Mouse (Mus musculus): ENCODE measurements around the gene Prdx6. TPM values are rescaled to one million over a fixed set of nuclear protein-coding genes. Genes with fewer than 3 reads are reported as not detected.
A peak's percentile ranks its signal among the peaks of the same experiment; 100 is the strongest.

Prdx6 gene
- total RNA-seq (2021) = 401 and 414 TPM in 2 replicates
- long read RNA-seq, experiment 1, transcript Prdx6-201 (6 exons, 959 nt) = minor isoform, 10 of 616 reads
- long read RNA-seq, experiment 1, transcript Prdx6-202 (5 exons, 2,387 nt) = major isoform, 570 of 616 reads
- long read RNA-seq, experiment 1, transcript Prdx6-208 (4 exons, 1,294 nt) = minor isoform, 8 of 616 reads
- long read RNA-seq, experiment 1, partial matches to known transcripts = 10 of 616 reads
- long read RNA-seq, experiment 1, other reads (novel, unspliced or antisense) = 17 of 616 reads
- long read RNA-seq, experiment 2, transcript Prdx6-201 (6 exons, 959 nt) = minor isoform, 7 of 512 reads
- long read RNA-seq, experiment 2, transcript Prdx6-202 (5 exons, 2,387 nt) = major isoform, 451 of 512 reads
- long read RNA-seq, experiment 2, transcript Prdx6-208 (4 exons, 1,294 nt) = minor isoform, 9 of 512 reads
- long read RNA-seq, experiment 2, partial matches to known transcripts = 15 of 512 reads
- long read RNA-seq, experiment 2, other reads (novel, unspliced or antisense) = 29 of 512 reads

- DNase-seq = peak; percentile 92
These were observed at the start of gene Prdx6 for GRCm38 (mm10) chr1:161250604-161251416. Prdx6 (minus strand) TSS chr1:161251219.

GRCm38 (mm10) chr1:161288256-161288655, 37.2 kb upstream of the Prdx6 start:
- DNase-seq = no peak

- DNase-seq = peak; percentile 73
These were observed 35.8 kb upstream of the Prdx6 start for GRCm38 (mm10) chr1:161286726-161287310.

GRCm38 (mm10) chr1:161281054-161281688, 30.2 kb upstream of the Prdx6 start:
- no peak for DNase-seq

- DNase-seq = no peak
These were observed 28.4 kb upstream of the Prdx6 start for GRCm38 (mm10) chr1:161279244-161279908.

- no peak for DNase-seq
These were observed 22.5 kb upstream of the Prdx6 start for GRCm38 (mm10) chr1:161273486-161273885.

GRCm38 (mm10) chr1:161271461-161271810, 20.4 kb upstream of the Prdx6 start:
- no peak for DNase-seq

- no peak for DNase-seq
These were observed 19.9 kb upstream of the Prdx6 start for GRCm38 (mm10) chr1:161270776-161271460.

- peak; percentile 37 for DNase-seq
These were observed 18.3 kb upstream of the Prdx6 start for GRCm38 (mm10) chr1:161269346-161269745.

GRCm38 (mm10) chr1:161268884-161269283, 17.9 kb upstream of the Prdx6 start:
- peak; percentile 47 for DNase-seq

- no peak for DNase-seq
These were observed 17.1 kb upstream of the Prdx6 start for GRCm38 (mm10) chr1:161268116-161268515.

GRCm38 (mm10) chr1:161264961-161265360, 13.9 kb upstream of the Prdx6 start:
- DNase-seq = no peak

GRCm38 (mm10) chr1:161263584-161263983, 12.6 kb upstream of the Prdx6 start:
- DNase-seq = no peak

- no peak for DNase-seq
These were observed 11.5 kb upstream of the Prdx6 start for GRCm38 (mm10) chr1:161262542-161262941.

- DNase-seq = no peak
These were observed 9.7 kb upstream of the Prdx6 start for GRCm38 (mm10) chr1:161260761-161261160.

- DNase-seq = no peak
These were observed 8.1 kb upstream of the Prdx6 start for GRCm38 (mm10) chr1:161259142-161259541.

GRCm38 (mm10) chr1:161258331-161258730, 7.3 kb upstream of the Prdx6 start:
- DNase-seq = no peak

GRCm38 (mm10) chr1:161256918-161257317, 5.9 kb upstream of the Prdx6 start:
- no peak for DNase-seq

- DNase-seq = no peak
These were observed 3.3 kb upstream of the Prdx6 start for GRCm38 (mm10) chr1:161254361-161254760.

GRCm38 (mm10) chr1:161252901-161253300, 1.9 kb upstream of the Prdx6 start:
- no peak for DNase-seq

- no peak for DNase-seq
These were observed 1.3 kb upstream of the Prdx6 start for GRCm38 (mm10) chr1:161252365-161252764.
